Mouse (Mus musculus) limb, embryonic 13.5 days (tissue): Measurements from ENCODE around the gene Cux2. TPM values are rescaled to one million over a fixed set of nuclear protein-coding genes. Genes with fewer than 3 reads are reported as not detected.

Source experiments
- ATAC-seq: fragments of 200-750 bp; cut with Nextera tagmentation; 2 replicates; pipeline ENCODE4 v1.8.0; 2017; ENCODE audit warnings: low read depth, moderate number of reproducible peaks, moderate TSS enrichment; ENCODE audit not compliant: low FRiP score
- H3K27ac ChIP-seq: fragments of 300-500 bp; sonication (generic); 2 replicates; pipeline ENCODE4 v1.5.1; 2015; ENCODE audit warnings: inconsistent platforms, mild to moderate bottlenecking, moderate library complexity
- H3K27me3 ChIP-seq: fragments of 300-500 bp; sonication (generic); 2 replicates; pipeline ENCODE4 v1.6.1; 2015; ENCODE audit warnings: mild to moderate bottlenecking, inconsistent platforms
- H3K36me3 ChIP-seq: fragments of 300-500 bp; sonication (generic); 2 replicates; pipeline ENCODE4 v1.6.1; 2015; ENCODE audit warnings: inconsistent platforms, mild to moderate bottlenecking, moderate library complexity
- H3K4me1 ChIP-seq: fragments of 300-500 bp; sonication (generic); 2 replicates; pipeline ENCODE4 v1.6.1; 2015; ENCODE audit warnings: inconsistent platforms
- H3K4me2 ChIP-seq: fragments of 300-500 bp; sonication (generic); replicated peaks from 2 replicates; pipeline ENCODE4 v1.6.1; 2015; ENCODE audit warnings: inconsistent platforms, mild to moderate bottlenecking, moderate library complexity
- H3K4me3 ChIP-seq: fragments of 300-500 bp; sonication (generic); 2 replicates; pipeline ENCODE4 v1.5.1; 2015; ENCODE audit warnings: moderate library complexity, mild to moderate bottlenecking, inconsistent platforms
- H3K9ac ChIP-seq: fragments of 300-500 bp; sonication (generic); 2 replicates; pipeline ENCODE4 v1.6.1; 2015; ENCODE audit warnings: mild to moderate bottlenecking, inconsistent platforms
- H3K9me3 ChIP-seq: fragments of 300-500 bp; sonication (generic); 2 replicates; pipeline ENCODE4 v1.6.1; 2016; ENCODE audit warnings: inconsistent platforms
- WGBS: fragments of 180-500 bp; shearing (Covaris S2); methylation state at CpG from one replicate; pipeline ENCODE4 v1.1.7; 2015; 5-methylcytosine and 5-hydroxymethylcytosine counted together
- polyA plus RNA-seq: library from polyadenylated mRNA; unstranded; fragments of >200 nt; fragmentation: Nextera tagmentation; extraction: Ambion mirVana; gene quantifications from 2 replicates; pipeline ENCODE4 v1.2.1, GENCODE M21; 2015

The Cux2 gene
- polyA plus RNA-seq, 1 experiment from 2014 or later, result 4.1 TPM

DNA sequence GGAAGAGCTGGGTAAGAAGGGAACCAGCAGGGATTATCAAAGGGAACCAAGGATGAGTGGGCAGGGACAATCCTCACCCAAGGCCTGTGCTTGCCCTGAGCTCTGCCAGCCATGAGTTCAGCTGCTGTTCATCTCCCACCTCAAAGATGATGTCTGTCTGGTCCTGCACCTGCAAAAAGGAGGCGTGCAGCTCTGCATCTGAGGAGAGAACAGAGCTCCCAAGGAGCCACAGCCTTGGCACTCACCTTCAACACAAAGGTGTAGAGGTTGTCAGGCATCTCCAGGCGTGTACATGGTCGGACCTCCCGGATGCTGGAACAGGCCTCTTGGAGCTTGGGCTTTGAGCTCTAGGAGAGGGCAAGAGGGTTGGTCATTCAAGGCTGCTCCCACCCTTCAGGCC is 231.0 kb downstream of the Cux2 start:
- Histone ChIP-seq H3K27me3 (no peaks in the 10 kb centered on the region), H3K4me1 (peaks cover 14% of the 10 kb centered on the region), H3K9me3 (no peaks in the 10 kb centered on the region), H3K36me3 (peaks cover 85% of the 10 kb centered on the region), H3K27ac (no peak overlapping the region), H3K9ac (no peak overlapping the region), H3K4me2 (no peak overlapping the region), H3K4me3 (no peak overlapping the region)
- ATAC-seq, result no peak
- WGBS, result 93% methylated on average over 4 of the region's 4 CpGs

DNA sequence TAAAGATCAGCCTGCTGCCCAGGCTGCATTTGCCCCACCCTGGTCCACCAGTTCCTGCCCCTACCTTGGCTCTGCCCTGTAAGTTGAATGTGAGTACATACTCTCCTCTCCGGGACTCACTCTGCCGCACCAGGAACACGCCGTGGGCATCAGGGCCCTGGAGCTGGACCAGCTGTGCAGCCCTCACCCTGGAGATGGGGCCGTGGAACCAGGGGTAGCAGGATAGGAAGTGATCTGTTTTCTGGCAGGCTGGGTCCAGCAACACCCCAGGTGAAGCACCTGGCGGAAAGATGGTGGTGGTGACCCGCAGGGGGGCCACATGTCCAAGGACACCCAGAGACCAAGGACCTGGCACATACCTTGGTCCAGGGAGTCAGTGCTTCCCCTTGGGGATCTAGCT is 231.5 kb downstream of the Cux2 start:
- Histone ChIP-seq H3K36me3 (peaks cover 87% of the 10 kb centered on the region), H3K9me3 (no peaks in the 10 kb centered on the region), H3K9ac (no peak overlapping the region), H3K4me3 (no peak overlapping the region), H3K4me2 (no peak overlapping the region), H3K4me1 (peaks cover 9% of the 10 kb centered on the region), H3K27me3 (no peaks in the 10 kb centered on the region), H3K27ac (no peak overlapping the region)
- 97% methylated on average over 7 of the region's 7 CpGs for WGBS
- ATAC-seq, result no peak

DNA sequence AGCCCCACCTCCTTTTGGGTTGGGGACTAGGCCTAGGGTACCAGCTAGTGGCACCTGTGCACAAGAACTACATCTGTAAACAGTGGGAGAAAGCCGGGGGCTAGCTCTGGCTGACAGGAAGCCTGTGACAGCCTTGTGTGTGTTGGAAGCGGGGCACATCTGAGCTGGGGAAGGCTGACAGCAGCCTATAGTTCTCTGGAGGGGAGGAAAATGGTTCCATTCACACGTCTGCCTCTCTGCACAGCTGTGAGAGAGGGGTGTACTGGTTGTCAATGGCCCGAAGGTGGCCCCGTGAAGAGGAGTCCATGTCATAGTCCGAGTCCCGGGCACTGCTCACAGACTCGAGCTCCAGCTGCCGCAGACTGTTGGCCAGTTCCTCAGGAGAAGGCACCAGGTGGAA is 232.4 kb downstream of the Cux2 start:
- ATAC-seq, result no peak
- Histone ChIP-seq H3K27me3 (no peaks in the 10 kb centered on the region), H3K36me3 (peaks cover 88% of the 10 kb centered on the region), H3K9ac (no peak overlapping the region), H3K4me1 (peaks cover under 1% of the 10 kb centered on the region; the same call in 1 of the 2 replicates), H3K9me3 (no peaks in the 10 kb centered on the region), H3K4me3 (no peak overlapping the region), H3K27ac (no peak overlapping the region), H3K4me2 (no peak overlapping the region)
- 90% methylated on average over 9 of the region's 9 CpGs for WGBS

DNA sequence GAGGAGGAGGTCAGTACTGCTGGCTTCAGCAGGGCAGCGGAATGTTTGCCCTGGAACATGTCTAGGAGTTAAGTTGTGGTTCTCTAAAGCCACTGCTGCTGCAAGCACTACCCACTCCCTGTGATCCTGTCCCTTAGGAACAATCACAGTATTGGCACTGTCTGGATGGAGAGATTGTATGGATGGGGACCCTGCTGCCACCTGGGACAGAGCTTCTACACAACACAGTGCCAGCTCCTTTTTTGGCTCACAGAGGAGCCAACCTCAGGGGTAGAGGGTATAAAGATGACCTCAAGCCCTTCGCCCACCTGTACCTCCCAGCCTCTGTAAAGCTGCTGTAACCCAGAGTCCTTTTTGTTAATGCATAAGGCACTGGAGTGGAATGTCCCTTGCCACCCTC is 233.3 kb downstream of the Cux2 start:
- Histone ChIP-seq H3K9me3 (no peaks in the 10 kb centered on the region), H3K36me3 (peaks cover 96% of the 10 kb centered on the region)

DNA sequence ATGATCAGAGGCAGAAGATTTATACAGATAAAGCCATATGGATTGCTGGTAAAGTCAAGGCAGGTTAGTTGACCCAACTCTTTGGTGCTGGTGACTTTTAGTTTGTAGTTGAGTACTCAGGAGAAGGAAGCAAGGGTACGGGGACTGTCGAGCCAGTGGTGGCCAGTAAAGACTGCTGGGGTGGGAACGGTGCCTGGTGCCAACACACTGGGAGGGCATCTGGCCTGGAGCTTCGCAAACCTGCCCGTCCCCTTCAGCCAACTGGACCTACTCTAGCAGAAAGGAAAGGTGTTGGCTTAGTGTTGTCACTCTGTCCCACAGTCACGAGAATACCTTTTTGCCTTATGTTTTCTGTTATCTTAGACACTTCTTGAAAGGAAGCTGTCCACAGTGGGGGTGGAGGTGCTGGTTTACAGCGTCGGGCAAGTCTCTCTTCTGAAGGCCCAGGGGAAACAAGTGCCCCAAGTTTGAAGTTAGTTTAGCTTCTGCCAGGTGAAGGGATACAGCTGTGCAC is 234.0 kb downstream of the Cux2 start:
- Histone ChIP-seq H3K4me3 (no peak overlapping the region), H3K36me3 (peaks cover 96% of the 10 kb centered on the region), H3K27me3 (no peaks in the 10 kb centered on the region), H3K9me3 (no peaks in the 10 kb centered on the region), H3K4me2 (no peak overlapping the region), H3K4me1 (no peaks in the 10 kb centered on the region), H3K9ac (no peak overlapping the region), H3K27ac (no peak overlapping the region)
- 90% methylated on average over 8 of the region's 8 CpGs for WGBS
- ATAC-seq, result no peak

More for the DNA sequence above, 233.3 kb downstream of the Cux2 start:
- H3K4me1 ChIP-seq, result no peaks in the 10 kb centered on the region
- no peak for ATAC-seq
- H3K9ac ChIP-seq, result no peak overlapping the region
- no peak overlapping the region for H3K4me3 ChIP-seq
- 94% methylated on average over 2 of the region's 2 CpGs for WGBS
- H3K27ac ChIP-seq, result no peak overlapping the region
- H3K27me3 ChIP-seq, result no peaks in the 10 kb centered on the region
- H3K4me2 ChIP-seq, result no peak overlapping the region

DNA sequence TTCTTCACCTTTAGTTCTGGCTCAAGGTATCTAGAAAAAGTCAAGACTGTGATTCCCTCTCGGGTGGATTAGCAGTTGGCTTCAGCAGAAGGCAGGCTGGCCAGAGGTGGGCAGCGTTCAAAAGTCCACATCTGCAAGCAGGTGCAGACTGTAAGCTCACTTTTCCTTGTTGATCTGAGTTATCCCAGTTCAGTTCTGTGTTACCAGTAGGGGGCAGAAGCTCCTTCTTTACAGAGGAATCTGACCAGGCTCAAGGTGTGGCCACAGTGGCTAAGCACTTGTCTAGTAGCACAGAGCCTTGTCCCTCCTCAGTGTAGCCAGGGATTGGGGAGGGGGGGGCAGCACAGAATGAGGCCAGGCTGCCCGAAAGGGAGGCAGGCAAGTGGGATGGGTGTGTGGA is 234.8 kb downstream of the Cux2 start:
- Histone ChIP-seq H3K4me2 (no peak overlapping the region), H3K9ac (no peak overlapping the region), H3K4me3 (no peak overlapping the region), H3K4me1 (no peaks in the 10 kb centered on the region), H3K27ac (no peak overlapping the region), H3K9me3 (no peaks in the 10 kb centered on the region), H3K36me3 (peaks cover 96% of the 10 kb centered on the region), H3K27me3 (no peaks in the 10 kb centered on the region)
- peak; percentile 45; the same call in 1 of the 2 replicates for ATAC-seq
- WGBS, result 57% methylated on average over 3 of the region's 3 CpGs

DNA sequence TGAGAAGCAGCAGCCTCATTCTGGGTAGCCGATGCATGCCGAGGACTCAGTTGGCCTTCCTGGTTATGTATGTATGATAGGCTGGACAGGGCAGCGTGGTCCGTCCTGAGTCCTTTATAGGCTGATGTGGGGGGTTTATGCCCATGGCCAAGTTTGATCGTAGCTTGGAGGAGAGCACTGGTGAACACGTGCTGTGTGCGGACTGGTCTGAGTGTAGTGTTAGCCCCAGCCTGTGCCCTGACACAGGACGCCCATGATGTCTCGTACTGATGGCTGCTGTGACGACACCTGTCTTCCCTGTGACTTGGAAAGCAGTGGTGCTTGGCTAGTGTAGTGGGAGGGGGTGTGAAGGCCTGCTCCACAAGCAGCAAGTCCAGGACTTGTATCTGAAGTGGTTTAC is 236.2 kb downstream of the Cux2 start:
- H3K9me3 ChIP-seq, result no peaks in the 10 kb centered on the region
- H3K27me3 ChIP-seq, result no peaks in the 10 kb centered on the region
- H3K4me3 ChIP-seq, result no peak overlapping the region
- no peak overlapping the region for H3K4me2 ChIP-seq
- peaks cover 88% of the 10 kb centered on the region for H3K36me3 ChIP-seq
- no peak for ATAC-seq
- H3K4me1 ChIP-seq, result no peaks in the 10 kb centered on the region
- WGBS, result 94% methylated on average over 10 of the region's 10 CpGs
- H3K27ac ChIP-seq, result peak overlapping the region; percentile 52; the same call in 1 of the 2 replicates
- no peak overlapping the region for H3K9ac ChIP-seq

DNA sequence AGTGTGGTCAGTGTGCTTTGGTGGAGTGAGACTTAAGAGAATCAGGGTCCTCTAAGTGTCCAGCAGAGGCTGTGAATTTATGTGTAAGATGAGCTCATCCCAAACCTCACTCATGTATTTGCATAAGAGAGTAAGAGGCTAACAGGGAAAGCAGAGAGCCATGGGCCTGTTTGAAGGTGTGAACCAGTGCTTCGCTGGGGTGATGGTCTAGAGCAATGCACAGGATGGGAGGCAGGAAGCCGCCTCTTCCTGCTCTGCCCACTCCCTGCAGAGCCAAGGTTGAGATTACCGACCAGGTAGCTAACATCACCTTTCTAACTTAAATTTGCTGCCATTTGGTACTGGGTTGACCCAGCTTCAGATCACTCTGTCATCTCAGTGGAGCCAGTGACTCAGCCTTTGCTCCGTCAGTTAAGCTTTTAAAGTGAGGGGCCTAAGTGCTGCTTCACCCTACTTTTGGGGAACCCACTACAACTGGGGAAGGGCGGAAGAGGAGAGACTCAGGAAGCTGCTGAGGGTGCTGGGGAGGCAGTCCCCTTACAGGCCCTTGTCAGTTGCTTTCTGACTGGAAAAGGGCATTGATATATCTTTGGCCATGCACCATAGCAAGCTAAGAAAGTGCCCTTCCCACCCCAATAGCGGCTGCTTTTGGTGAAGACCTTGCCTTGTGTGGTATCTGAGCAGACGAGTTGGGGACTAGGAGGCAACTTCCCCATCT is 237.2 kb downstream of the Cux2 start:
- Histone ChIP-seq H3K4me1 (no peaks in the 10 kb centered on the region), H3K27me3 (no peaks in the 10 kb centered on the region), H3K9me3 (no peaks in the 10 kb centered on the region), H3K4me2 (no peak overlapping the region), H3K9ac (no peak overlapping the region), H3K27ac (no peak overlapping the region; the same call in 1 of the 2 replicates), H3K36me3 (peaks cover 86% of the 10 kb centered on the region), H3K4me3 (no peak overlapping the region)
- no peak for ATAC-seq
- 84% methylated on average over 7 of the region's 7 CpGs for WGBS

DNA sequence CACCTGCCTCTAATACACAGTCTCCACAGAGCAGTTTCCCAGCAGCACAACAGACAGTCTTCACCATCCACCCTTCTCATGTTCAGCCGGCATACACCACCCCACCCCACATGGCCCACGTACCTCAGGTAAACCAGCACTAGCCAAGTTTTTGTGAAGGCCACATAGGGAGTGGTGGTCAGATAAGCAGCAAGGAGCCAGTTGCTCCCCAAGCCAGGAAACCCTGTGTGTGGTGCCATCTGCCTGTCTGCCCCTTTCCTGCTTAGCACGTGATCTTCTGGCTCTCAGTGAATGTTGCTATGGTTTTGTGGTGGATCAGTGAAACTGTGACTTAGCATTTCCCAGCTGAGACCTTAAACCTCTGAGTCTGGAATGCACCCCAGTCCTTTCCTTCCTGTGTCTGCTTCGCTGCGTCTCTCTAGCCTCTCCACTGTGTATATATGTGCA is 238.4 kb downstream of the Cux2 start:
- H3K9ac ChIP-seq, result no peak overlapping the region
- H3K4me2 ChIP-seq, result no peak overlapping the region
- H3K27me3 ChIP-seq, result no peaks in the 10 kb centered on the region
- H3K27ac ChIP-seq, result no peak overlapping the region; the same call in 1 of the 2 replicates
- H3K36me3 ChIP-seq, result peaks cover 80% of the 10 kb centered on the region
- 88% methylated on average over 5 of the region's 5 CpGs for WGBS
- H3K4me3 ChIP-seq, result no peak overlapping the region
- H3K4me1 ChIP-seq, result no peaks in the 10 kb centered on the region
- ATAC-seq, result no peak
- no peaks in the 10 kb centered on the region for H3K9me3 ChIP-seq

DNA sequence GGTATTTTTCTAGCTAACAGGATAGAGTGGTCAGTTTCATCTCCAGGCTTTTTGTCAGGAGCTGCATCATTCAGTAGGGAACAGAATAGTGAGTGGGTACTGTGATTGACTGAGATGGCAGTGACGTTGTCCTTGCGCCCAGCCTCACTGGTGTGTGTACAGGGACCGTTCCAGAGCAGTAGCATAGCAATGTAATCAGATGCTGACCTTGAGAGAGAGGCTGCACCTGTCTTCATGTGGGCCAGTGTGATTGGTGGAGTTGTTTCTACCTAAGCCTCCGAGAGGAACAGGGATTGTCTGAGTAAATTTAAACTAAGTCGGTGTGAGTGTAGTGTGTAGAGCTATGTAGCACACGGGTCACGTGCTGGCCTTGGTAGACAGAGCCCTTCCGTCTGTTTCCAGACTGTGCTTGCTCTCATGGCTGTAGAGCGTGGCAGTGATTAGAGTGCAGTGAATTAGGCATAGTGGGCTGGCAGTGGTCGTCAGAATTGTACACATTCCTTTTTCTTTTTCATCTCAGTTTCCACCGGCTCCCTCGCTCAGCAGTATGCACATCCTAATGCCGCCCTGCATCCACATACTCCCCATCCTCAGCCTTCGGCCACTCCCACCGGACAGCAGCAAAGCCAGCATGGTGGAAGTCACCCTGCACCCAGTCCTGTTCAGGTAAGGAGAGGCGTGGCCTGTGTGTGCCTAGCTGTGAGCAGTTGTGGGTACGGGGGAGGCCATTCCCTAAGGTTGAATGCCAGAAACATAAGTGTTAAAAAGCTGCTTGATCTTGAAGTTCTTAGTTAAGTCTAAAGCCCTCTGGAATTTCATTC is 239.4 kb downstream of the Cux2 start:
- Histone ChIP-seq H3K4me1 (no peaks in the 10 kb centered on the region), H3K27ac (no peak overlapping the region), H3K4me2 (no peak overlapping the region), H3K9ac (no peak overlapping the region), H3K27me3 (no peaks in the 10 kb centered on the region), H3K4me3 (no peak overlapping the region), H3K36me3 (peaks cover 77% of the 10 kb centered on the region), H3K9me3 (no peaks in the 10 kb centered on the region)
- ATAC-seq, result no peak
- WGBS, result 88% methylated on average over 17 of the region's 17 CpGs

DNA sequence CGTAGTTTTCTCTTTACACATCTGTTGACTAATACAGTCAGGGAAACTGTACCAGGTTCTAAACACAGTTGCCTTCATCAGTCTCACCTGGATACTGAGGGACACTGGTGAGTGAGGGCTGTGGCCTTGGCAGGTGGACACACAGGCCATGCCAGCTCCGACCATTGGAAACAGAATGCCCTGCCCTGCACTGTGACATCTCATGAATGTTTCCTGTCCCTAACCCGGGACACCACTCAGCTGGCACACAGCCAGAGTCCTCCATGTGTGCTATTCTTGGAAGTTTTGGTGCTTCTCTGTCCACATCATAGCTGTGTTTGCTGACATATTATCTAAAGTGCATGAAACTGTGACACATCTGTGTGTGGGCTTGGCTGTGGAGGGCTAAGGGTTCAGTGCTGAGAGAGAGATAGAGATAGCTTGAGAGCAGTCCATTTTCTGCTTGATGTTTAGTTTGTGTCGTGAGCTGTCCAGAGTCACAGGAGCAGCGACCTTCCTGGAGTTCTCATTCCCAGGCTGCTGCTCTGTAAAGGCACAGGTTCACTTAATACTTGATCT is 240.2 kb downstream of the Cux2 start:
- peaks cover 74% of the 10 kb centered on the region for H3K36me3 ChIP-seq
- H3K9me3 ChIP-seq, result no peaks in the 10 kb centered on the region
- H3K27ac ChIP-seq, result no peak overlapping the region
- 84% methylated on average over 5 of the region's 5 CpGs for WGBS
- H3K4me1 ChIP-seq, result no peaks in the 10 kb centered on the region
- no peak for ATAC-seq
- H3K27me3 ChIP-seq, result no peaks in the 10 kb centered on the region
- H3K9ac ChIP-seq, result no peak overlapping the region
- no peak overlapping the region for H3K4me3 ChIP-seq
- H3K4me2 ChIP-seq, result no peak overlapping the region

DNA sequence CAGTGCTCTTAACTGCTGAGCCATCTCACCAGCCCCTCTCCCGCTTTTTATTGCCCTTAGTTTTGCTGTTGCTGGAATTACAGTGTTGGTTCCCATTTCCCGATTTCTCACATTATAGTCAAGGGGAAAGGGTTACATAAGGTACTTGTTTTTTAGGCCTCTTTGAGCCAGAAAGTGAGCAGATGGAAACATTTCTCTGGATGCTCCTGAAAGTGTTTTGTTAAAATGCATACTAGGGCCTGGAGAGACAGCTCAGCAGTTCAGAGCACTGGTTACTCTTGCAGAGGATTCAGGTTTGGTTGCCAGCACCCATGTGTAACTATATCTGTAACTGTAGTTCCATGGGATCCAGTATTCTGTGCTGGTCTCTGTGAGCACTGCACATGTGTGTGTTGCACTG is 241.7 kb downstream of the Cux2 start:
- Histone ChIP-seq H3K4me3 (no peak overlapping the region), H3K27me3 (no peaks in the 10 kb centered on the region), H3K27ac (no peak overlapping the region), H3K36me3 (peaks cover 76% of the 10 kb centered on the region), H3K4me2 (no peak overlapping the region), H3K9me3 (no peaks in the 10 kb centered on the region), H3K4me1 (no peaks in the 10 kb centered on the region), H3K9ac (no peak overlapping the region)
- ATAC-seq, result no peak
- WGBS, result 86% methylated on average over 2 of the region's 2 CpGs
